Mouse (Mus musculus) testis, postnatal 14 days (tissue): ENCODE data around the gene Dnah3.
A peak's percentile ranks its signal among the peaks of the same experiment; 100 is the strongest.

Experiments
- DNase-seq: peaks from one replicate; pipeline ENCODE4 v3.0.0; 2021; ENCODE audit warnings: low spot score

Dnah3 gene

GRCm38 (mm10) chr7:120050447-120050846 lies 44.6 kb downstream of the Dnah3 start:
- no peak for DNase-seq

DNA sequence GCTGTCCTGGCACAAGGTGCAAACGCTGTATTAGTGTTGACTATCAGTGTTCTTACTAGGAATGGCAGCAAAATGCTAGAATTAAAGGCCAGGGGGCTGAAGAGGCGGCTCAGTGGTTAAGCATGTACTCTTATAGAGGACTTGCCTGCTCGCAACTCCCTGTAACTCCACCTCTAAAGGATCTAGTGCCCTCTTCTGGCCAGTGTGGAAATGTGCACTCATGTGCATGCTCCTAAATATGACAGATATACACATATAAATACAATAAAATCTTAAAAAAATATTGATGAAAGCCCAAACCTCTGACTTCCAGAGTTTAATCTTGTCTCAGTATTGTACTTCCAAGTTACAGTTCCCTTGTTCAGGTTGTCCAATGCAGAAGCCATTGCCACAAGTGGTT lies 51.1 kb downstream of the Dnah3 start:
- no peak for DNase-seq

DNA sequence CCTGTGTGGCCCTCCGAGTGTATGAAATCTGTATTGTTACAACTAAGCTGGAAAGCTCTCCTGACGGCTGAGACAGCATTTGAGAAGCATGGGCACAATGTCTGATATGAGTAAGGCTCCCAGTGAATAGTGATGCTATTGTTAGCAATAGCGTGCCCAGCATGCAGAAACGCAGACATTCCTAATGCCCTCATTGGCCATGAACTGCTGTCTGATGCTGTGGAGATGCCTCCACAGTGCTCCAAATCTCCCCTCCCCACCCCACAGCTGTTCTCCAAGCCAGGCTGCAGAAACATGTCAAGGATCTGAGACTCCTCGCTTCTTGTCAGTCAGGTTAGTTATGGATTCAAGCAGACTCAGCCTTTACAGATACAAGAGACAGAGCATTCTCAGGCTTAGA lies 58.7 kb downstream of the Dnah3 start:
- DNase-seq: no peak

- no peak for DNase-seq
Observed at GRCm38 (mm10) chr7:120034996-120035395, 60.1 kb downstream of the Dnah3 start.

GRCm38 (mm10) chr7:120034566-120034965 lies 60.5 kb downstream of the Dnah3 start:
- DNase-seq: no peak

DNA sequence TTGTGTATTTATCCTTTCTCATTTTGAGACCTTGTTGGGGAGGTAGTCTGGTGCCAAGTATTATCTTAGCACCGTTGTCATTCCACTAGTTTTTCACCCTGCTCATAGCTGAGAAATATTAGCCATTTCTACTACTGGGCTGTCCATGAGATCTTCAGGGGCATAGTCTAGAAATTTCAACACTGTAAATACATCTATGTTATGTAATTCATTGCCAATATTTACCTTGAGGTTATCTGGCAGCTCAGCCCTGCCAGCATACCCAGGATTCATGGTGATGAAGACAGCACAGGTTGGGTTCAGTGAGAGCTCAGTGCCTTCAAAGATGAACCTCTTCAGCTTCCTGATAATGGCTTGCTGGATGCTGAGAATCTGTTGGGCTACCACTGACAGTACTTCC lies 66.4 kb downstream of the Dnah3 start:
- no peak for DNase-seq

- no peak for DNase-seq
Observed at GRCm38 (mm10) chr7:119997066-119997465, 98.0 kb downstream of the Dnah3 start.

DNA sequence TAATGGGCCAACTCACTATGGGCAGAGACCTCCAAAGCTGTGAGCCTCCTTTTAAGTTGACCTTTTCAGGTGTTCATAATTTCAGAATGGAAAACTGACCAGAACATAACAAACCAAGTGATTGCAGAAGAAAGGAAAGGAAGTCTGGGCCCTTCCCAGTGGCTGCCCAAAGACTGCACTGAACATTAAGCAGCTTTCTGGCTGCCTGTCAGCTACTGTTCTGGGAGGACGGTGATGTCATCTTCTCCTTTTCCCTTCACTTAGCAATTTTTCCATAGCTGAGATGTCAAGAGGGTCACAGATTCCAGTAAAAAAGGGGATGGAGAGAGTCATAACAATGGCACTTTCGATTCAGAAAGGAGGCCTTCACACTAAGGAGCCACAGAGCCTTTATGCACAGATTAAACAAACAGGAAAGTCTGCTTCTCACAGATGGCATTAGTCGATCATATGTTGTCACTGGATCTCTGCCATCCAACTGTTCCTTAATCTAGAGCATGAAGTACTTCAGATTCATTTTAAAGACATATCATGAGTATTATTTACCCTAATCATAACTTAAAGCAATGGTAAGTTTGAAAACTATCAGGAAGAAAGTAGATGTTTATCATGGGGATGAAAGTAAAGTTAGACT lies 109.7 kb downstream of the Dnah3 start:
- no peak for DNase-seq

- DNase-seq: no peak
Observed at GRCm38 (mm10) chr7:119980170-119980569, 114.9 kb downstream of the Dnah3 start.

DNA sequence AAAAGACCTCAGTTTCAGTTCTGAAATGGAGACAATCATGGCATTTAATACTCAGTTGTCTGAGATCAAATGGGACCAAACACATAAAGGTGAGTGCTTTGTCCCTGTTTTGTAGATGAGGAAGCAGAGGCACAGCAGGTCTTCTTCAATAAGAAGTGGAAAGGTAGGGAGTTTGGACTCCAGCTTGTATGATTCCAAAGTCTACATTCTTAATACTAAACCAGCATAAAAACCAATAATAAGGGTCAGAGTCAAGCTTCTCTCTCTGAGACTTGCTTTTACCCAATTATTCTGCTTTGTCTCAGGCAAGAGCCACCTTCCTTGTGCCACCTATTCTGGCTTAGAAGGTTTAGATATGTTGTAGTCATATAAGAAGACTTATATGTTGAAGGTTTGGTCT lies 116.5 kb downstream of the Dnah3 start:
- no peak for DNase-seq

GRCm38 (mm10) chr7:119977574-119977973 lies 117.5 kb downstream of the Dnah3 start:
- DNase-seq: no peak

- peak; percentile 56 for DNase-seq
Observed at GRCm38 (mm10) chr7:119976256-119976655, 118.8 kb downstream of the Dnah3 start.

DNA sequence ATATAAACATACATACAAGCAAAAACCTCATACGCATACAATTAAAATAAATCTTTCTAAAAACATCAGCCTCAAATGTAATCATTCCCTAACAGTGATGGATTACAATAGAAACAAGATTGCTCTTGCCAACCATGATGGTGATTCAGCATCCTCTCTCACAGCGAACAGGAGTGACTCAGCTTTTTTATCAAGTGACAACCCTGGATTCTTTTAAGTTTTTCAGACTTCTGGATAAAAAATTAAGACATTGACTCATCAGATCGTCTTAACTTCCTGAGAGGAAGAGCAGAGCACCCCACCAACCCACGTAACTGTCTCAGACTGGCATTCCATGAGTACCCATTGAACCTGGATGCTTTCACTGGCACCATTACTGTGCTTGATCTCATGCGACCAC lies 120.9 kb downstream of the Dnah3 start:
- no peak for DNase-seq

DNA sequence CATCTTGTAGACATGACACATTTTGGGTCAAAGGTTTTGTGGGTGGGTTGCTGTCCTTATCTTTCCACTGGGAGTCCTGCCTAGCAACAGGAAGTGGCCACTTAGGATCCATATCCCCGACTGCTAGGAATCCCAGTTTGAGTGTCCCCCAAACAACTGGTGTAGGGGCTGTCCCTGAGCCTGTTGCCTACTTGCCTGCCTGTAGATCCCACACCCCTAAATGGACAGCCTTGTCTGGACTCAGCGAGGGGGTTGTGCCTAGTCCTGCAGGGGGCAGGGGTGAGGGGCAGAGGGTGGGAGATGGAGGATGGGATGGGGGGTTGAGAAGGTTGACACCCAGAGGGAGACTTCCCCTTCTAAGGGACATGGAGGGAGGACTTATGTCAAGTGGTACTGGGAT lies 125.8 kb downstream of the Dnah3 start:
- no peak for DNase-seq

DNA sequence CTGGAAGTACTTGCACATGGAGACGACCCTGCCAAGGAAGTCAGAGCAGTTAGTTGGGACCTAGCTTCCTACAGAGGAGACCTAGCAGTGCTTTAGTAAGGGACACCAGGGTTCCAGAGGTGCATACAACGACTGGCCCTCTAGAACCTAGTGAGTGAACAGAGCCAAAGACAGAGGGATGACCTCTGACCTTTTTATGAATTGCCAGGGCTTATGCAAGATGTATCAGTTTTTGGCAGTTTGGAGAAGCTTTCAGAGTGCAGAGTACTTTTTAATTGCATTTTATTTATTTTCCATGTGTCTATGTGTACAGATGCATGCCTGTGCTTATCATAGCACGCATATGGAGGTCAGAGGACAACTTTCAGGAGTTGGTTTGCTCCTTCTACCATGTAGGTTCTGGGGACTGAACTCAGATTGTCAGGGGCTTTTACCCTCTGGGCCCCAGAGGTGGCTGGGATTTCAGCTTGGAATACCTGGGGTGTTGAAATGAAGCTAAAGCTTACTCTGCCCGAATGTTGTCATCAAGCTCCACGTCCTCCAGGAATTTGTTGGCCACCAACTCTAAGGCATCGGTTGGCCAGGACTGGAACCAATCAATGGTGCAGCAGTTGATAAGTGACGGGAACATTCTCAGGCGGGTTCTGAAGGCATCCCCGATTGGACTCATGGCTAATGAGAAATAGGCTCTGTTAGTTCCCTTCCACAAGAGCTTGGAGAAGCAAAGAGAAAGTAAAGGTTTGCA lies 129.3 kb downstream of the Dnah3 start:
- no peak for DNase-seq

DNA sequence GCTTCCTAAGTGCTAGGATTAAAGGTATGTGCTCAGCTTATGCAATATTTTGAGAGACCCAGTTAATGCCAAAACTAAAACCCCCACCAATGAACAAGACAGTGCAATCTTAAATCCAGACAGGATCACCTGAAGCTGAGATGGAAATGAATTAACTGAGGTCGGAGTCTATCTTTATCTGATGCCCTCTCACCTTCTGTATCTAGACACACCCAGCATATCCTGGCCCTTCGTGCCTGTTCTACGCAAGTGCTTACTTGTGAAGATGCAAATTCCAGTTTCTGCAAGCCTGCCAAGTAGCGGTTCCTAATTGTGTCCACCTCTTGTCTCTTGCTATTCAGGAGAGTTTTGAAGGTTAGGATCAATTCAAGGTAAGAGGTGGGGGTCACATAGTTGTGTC lies 129.9 kb downstream of the Dnah3 start:
- DNase-seq: no peak

DNA sequence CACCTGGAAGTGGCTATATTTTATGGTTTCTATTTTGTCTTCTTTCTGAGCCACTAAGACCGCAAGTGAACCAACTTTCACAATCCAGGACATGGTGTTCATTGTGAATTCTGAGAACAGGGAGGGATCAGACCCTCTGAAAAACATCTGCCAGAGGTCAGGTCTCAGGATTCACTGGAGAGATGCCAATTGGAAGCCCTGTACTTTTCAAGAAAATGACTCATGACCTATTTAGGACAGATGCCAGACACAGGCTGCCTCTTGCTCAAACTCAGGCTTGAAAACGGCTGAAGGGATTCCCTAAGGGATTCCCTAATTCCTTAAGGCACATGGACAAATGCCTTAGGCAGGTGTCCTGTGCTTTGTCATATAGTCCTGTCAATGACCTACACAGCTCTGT lies 134.0 kb downstream of the Dnah3 start:
- peak; percentile 56 for DNase-seq

DNA sequence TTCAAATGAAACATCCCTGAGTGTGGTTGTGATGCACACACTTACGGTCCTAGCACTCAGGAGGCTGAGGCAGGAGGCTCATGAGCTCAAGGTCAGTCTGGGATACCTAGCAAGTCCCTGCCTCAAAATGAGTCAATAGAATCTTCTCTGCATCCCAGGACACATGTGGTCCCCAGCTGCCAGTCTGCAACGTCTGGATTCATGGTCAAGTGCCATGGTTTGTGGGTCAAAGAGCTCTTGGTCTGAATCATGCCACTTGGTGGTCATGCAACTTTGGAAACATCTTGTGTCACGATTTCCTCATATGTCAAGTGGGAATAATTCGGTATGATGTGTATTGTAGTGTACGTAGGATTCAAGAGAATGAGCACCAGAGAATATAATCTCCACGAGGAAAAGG lies 134.5 kb downstream of the Dnah3 start:
- no peak for DNase-seq

DNA sequence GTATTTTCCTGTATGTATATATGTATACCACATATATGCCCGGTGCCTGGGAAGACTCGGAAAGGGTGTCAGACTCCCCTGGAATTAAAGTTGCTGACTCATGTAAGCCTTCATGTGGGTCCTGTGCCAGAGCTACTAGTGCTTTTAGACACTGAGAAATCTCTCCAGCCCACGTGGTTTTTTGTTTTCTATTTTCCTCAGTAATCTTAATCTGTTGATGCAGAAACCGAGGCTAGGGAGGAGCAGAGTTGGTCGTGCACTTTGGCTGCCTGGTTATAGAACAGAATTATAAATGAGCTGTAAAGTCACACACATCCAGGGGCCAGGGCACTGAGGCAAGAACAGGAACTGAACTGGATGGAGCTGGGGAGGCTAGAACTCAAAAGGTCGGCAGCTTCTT lies 135.1 kb downstream of the Dnah3 start:
- no peak for DNase-seq

DNA sequence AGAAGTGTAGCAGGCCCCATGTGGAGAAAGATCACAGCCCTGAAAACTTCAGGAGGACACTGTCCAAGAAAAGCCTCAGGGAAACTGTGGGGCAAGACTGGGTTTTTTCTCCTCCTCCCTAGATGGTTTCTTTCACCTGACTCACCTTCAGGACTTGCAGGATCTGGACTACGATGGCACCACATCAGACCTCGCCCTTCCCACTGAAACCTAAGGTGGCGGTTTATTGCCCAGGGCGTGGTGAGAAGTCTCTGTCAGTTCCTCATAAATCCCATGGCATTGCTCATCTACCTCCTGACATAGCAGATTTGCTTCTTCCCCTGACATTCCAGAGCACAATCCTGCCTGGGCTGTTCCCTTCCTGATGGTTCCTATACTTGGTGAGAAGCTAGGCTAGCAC lies 135.6 kb downstream of the Dnah3 start:
- DNase-seq: no peak

DNA sequence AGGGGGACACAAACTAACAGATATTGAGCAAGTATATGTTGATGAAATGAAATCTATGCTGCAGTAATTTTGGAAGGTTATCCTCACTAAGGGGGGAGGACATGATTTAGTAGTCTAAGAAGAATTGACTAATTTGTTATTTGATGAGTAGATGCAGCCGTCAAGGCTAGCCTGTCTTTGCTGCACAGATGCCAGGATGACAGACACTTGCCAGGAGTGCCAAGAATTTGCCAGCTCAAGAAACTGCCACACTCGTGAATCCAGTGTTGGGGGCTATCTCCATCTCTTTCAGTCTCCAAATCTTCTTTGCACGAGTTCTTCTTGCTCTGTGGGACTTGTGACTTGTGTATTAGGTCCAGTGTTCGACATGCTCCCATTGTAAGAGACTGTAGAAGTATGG lies 136.0 kb downstream of the Dnah3 start:
- no peak for DNase-seq

- DNase-seq: no peak
Observed at GRCm38 (mm10) chr7:119957421-119957820, 137.7 kb downstream of the Dnah3 start.

- DNase-seq: no peak
Observed at GRCm38 (mm10) chr7:119954047-119954446, 141.0 kb downstream of the Dnah3 start.

DNA sequence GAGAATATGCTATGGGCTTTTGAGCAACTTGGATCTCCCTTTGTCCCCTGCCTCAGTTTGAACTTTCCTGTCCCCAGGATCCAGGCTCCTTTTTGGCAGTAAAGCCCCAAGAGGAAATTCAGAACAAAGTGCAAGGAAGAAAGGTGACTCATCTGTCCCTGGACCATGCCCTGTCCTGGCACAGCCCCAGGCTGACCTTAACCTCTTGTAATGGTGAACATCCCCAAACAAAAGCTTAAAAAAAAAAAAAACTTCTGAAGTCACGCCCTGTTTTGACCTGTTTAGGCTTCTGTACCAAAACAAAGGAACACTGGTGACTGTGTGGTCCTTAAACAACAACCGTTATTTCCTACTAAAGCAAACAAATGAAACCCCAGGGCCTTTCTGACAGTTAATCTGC lies 153.5 kb downstream of the Dnah3 start:
- no peak for DNase-seq
